Mouse (Mus musculus): Measurements from ENCODE around the gene Kif2c.

- TF ChIP-seq POLR2A (IDR thresholded peaks at IDR 0.05; ENCODE audit: borderline replicate concordance, extremely low read depth, insufficient read depth, insufficient read length, poor library complexity, severe bottlenecking) (no peak), CTCF (IDR thresholded peaks at IDR 0.05; ENCODE audit: borderline replicate concordance, extremely low read depth, insufficient read depth, insufficient read length) (no peak)
Measured at GRCm38 (mm10) chr4:117225250-117225649, 42.8 kb upstream of the Kif2c start.

Measured in brain, embryonic 14.5 days (tissue).